Mouse (Mus musculus): ENCODE results near the gene Smarcb1.

Smarcb1 gene

DNA sequence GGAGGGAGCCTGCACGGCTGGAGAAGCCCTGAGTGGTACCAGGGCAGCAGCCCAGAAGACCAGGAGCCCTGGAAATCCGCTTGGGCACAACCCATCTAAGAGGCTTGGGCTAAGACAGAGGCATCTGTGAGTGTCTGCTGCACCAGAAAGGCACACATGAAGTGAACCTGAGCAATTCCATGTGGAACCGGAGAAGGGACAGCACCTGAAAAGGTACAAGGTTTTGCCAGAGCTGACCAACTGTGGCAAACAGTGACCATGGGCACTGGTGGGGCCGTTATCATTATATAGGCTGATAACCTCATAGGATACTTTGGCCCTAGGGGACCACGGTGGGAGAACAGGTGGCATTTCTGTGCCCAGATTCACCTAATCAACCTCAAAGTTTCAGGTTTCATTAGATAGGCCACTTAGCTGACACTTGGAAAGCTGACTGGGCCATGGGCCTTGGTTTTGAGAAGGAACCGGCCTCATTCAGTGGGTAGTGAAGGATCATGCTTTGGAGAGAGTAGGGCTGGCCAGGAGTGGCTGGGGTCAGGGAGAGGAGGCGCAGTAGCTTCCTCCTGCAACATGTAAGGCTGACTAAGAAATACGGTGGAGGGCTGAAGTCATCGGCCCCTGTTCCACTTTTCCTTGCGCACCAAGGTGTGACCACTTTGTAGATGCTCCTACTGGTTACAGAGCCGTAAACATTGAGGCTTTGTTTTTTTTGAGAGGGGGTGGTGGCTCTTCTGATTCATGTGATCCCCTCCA is 65.1 kb downstream of the Smarcb1 start:
- no peak for DNase-seq (ENCODE audit: low spot score in 2 of 2)

DNA sequence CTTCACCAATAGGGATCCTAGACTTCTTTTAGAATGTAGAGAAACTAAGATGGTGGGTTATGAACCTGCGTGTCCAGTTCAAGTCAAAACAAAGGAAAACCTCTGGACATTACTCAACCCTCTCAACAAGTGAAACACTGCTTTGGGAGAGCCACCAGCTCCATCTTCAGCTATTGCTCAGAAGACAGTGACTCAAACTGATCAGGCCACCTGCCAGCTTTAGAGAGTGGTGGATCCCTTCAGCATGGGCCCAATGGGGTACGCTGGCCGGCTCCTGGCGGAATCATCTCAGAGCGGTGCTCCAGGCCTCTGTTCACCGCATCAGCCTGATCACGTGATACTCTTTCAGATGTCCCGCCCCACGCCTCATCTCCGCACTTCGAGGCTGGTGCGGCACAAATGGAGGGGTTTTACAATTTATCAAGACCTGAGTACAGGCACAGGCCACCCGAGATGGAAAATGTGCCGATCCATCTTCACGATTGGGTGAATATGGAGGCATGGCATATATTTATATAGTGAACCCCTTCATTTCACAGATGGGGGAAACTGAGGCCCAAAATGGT is 65.9 kb downstream of the Smarcb1 start:
- no peak for DNase-seq (ENCODE audit: low spot score in 2 of 2)

GRCm38 (mm10) chr10:75854791-75855190 is 66.6 kb downstream of the Smarcb1 start:
- no peak for DNase-seq (ENCODE audit: low spot score in 2 of 2)

DNA sequence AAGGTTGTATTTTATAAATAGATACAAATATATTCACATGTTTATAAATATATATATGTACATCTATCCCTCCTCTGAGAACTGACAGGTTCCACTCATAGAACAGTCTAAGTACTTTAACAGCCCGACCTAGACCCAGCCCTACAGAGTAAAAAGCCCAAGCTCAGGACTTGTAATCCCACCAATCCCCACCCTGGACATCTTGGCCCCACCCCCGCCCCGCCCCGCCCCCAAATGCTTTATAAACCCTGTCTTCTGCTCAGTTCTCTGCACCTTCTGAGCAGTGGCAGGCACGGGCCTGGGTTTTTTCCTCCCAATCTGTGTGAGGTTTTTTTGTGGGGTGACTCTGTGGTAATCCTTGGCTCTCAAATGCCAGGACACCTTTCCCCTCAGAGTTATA is 67.3 kb downstream of the Smarcb1 start:
- no peak for DNase-seq (ENCODE audit: low spot score in 2 of 2)

- DNase-seq (ENCODE audit: low spot score in 2 of 2), result peak; percentile 69 to 81
Observed at GRCm38 (mm10) chr10:75853452-75853851, 68.0 kb downstream of the Smarcb1 start.

DNA sequence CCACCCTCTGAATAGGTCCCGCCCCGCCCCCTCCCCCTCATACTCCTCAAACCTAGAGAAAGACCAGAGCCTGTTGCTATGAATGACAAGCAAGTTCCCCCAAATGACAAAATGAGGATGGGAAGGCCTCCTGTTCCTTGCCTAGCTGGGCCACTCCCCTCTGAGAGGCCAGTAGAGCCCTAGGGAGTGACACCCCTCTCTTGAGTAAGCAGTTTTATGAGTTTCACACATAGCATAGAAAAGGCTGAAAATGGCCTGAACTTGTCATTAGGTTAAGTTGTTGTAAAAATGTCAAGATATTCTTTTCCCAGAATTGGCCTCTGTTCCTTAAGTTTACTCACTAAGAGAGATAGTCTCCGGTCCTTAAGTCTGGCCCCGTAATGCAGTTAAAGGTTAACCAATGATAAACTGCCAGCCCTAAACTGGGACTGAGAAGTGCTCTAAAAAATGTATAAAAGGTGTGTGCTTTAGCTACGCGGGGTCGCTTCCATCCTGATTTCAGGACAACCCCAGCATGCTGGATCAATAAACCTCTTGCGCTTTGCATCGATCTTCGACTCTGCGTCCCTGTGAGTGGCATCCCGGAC is 68.8 kb downstream of the Smarcb1 start:
- no peak for DNase-seq (ENCODE audit: low spot score in 2 of 2)

DNA sequence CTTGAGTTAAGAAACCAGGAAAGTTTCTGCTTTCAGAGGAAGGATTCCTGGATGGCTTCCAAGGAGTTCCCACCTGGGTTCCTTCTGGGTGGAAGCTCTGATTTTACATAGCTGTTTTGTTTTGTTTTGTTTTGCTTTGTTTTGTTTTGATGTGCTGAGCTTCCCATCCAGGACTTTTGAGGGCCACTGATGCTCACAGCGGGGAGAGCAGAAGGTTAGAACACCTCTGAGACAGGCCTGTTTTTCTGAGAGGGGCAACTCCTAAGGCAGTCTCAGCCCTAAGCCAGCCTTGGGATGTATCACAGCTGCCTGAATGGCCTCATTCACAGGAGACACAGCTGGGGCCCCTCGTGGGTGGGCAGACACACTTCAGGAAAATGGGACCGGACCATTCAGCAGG is 69.7 kb downstream of the Smarcb1 start:
- DNase-seq (ENCODE audit: low spot score in 2 of 2), result no peak

DNA sequence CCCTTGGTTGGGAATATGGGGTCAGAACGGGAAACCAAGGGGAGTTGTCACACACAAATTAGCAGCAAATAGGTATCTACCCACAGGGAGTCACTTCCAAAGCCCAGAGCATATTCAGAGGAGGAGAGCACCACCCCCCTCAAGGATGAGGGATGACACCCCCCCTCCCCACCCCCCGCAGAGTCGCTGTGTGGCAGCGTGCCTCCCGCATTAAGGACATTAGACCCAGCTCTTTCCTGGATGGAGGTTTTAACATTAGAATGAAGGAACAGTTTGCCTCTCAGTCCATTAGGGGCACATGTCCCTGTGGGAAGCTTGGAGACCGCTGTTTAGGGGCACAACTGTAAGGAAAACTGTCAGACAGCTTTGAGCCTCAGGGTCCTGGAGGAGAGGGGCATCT is 70.3 kb downstream of the Smarcb1 start:
- no peak for DNase-seq (ENCODE audit: low spot score in 2 of 2)

- no peak for DNase-seq (ENCODE audit: low spot score in 2 of 2)
Observed at GRCm38 (mm10) chr10:75848382-75848781, 73.0 kb downstream of the Smarcb1 start.
